Mouse (Mus musculus) large intestine, adult 2 months (tissue): Measurements from ENCODE around the gene Zfp398. TPM values are rescaled to one million over a fixed set of nuclear protein-coding genes. Genes with fewer than 3 reads are reported as not detected.
"Not testable (repeated sequence)": the region's sequence is repeated elsewhere in the genome, so short reads cannot be mapped to it uniquely, and the experiment has no call there.

ENCODE experiments used
- DNase-seq: peaks from one replicate; pipeline ENCODE4 v3.0.0-alpha.2; 2012; ENCODE audit warnings: low read depth, low spot score
- WGBS: fragments of 180-500 bp; shearing (Covaris S2); methylation state at CpG from one replicate; pipeline ENCODE4 v1.1.7; 2018; 5-methylcytosine and 5-hydroxymethylcytosine counted together
- polyA plus RNA-seq: library from polyadenylated mRNA; depleted of rRNA; stranded (reverse); fragments of >200 nt; gene quantifications from 2 replicates; pipeline ENCODE4 v1.2.3, GENCODE M21; 2012

The Zfp398 gene
- polyA plus RNA-seq, 1 experiment, result 3.5 TPM

GRCm38 (mm10) chr6:47821236-47821635, 14.2 kb upstream of the Zfp398 start:
- 88% methylated on average over 5 of the region's 5 CpGs for WGBS
- no peak for DNase-seq

- WGBS, result 92% methylated on average over 6 of the region's 6 CpGs
- DNase-seq, result no peak
These were observed 13.7 kb upstream of the Zfp398 start for GRCm38 (mm10) chr6:47821776-47822175.

GRCm38 (mm10) chr6:47824241-47824640, 11.2 kb upstream of the Zfp398 start:
- no peak for DNase-seq
- WGBS, result 74% methylated on average over 2 of the region's 2 CpGs

GRCm38 (mm10) chr6:47827462-47827861, 8.0 kb upstream of the Zfp398 start:
- DNase-seq, result no peak
- 95% methylated on average over 4 of the region's 4 CpGs for WGBS

GRCm38 (mm10) chr6:47828950-47829349, 6.5 kb upstream of the Zfp398 start:
- 43% methylated on average over 1 of the region's 1 CpGs for WGBS
- DNase-seq, result no peak

GRCm38 (mm10) chr6:47830104-47831078, 5.1 kb upstream of the Zfp398 start, which contains the start of gene Zfp786:
Zfp786 (minus strand) TSS chr6:47830867.
- 1% methylated on average over 64 of the region's 64 CpGs for WGBS

GRCm38 (mm10) chr6:47832220-47832619, 3.2 kb upstream of the Zfp398 start:
- DNase-seq, result no peak
- 77% methylated on average over 1 of the region's 1 CpGs for WGBS

More at GRCm38 (mm10) chr6:47830104-47831078, 5.1 kb upstream of the Zfp398 start, which contains the start of gene Zfp786:
- DNase-seq, result peak; percentile 82

- under 1% methylated on average over 49 of the region's 49 CpGs for WGBS
- DNase-seq, result no peak
These were observed 592 bp downstream of the Zfp398 start for GRCm38 (mm10) chr6:47835984-47836521.

GRCm38 (mm10) chr6:47837630-47838029, 2.2 kb downstream of the Zfp398 start:
- 36% methylated on average over 2 of the region's 2 CpGs for WGBS
- no peak for DNase-seq

GRCm38 (mm10) chr6:47841077-47841476, 5.6 kb downstream of the Zfp398 start:
- DNase-seq, result no peak
- 97% methylated on average over 1 of the region's 1 CpGs for WGBS

GRCm38 (mm10) chr6:47841831-47842230, 6.4 kb downstream of the Zfp398 start:
- 95% methylated on average over 2 of the region's 2 CpGs for WGBS
- DNase-seq, result no peak

- WGBS, result 100% methylated on average over 1 of the region's 1 CpGs
- DNase-seq, result no peak
These were observed 6.9 kb downstream of the Zfp398 start for GRCm38 (mm10) chr6:47842337-47842736.

GRCm38 (mm10) chr6:47845779-47846178, 10.3 kb downstream of the Zfp398 start:
- no peak for DNase-seq

GRCm38 (mm10) chr6:47857241-47857640, 21.8 kb downstream of the Zfp398 start:
- DNase-seq, result no peak
- WGBS, result 95% methylated on average over 6 of the region's 6 CpGs

GRCm38 (mm10) chr6:47857729-47858128, 22.3 kb downstream of the Zfp398 start:
- 83% methylated on average over 3 of the region's 3 CpGs for WGBS
- DNase-seq, result not testable (repeated sequence)

- 91% methylated on average over 5 of the region's 5 CpGs for WGBS
- DNase-seq, result no peak
These were observed 36.8 kb downstream of the Zfp398 start for GRCm38 (mm10) chr6:47872266-47872665.

GRCm38 (mm10) chr6:47877058-47877457, 41.6 kb downstream of the Zfp398 start, which contains the start of gene Zfp282:
Zfp282 (plus strand) TSS chr6:47877204.
- 4% methylated on average over 9 of the region's 9 CpGs for WGBS

GRCm38 (mm10) chr6:47877461-47878132, 42.1 kb downstream of the Zfp398 start:
- DNase-seq, result peak; percentile 65
- WGBS, result 1% methylated on average over 67 of the region's 71 CpGs

More at GRCm38 (mm10) chr6:47877058-47877457, 41.6 kb downstream of the Zfp398 start, which contains the start of gene Zfp282:
- DNase-seq, result no peak

- peak; percentile 13 for DNase-seq
- WGBS, result 2% methylated on average over 11 of the region's 11 CpGs
These were observed 42.7 kb downstream of the Zfp398 start for GRCm38 (mm10) chr6:47878133-47878514.

GRCm38 (mm10) chr6:47878593-47878992, 43.1 kb downstream of the Zfp398 start:
- DNase-seq, result no peak
- WGBS, result 29% methylated on average over 3 of the region's 3 CpGs
